Mouse (Mus musculus): ENCODE measurements around the gene Iqcf1. TPM values are rescaled to one million over a fixed set of nuclear protein-coding genes. Genes with fewer than 3 reads are reported as not detected.

Gene Iqcf1
- polyA plus RNA-seq, 1 experiment from 2014 or later = not detected

DNA sequence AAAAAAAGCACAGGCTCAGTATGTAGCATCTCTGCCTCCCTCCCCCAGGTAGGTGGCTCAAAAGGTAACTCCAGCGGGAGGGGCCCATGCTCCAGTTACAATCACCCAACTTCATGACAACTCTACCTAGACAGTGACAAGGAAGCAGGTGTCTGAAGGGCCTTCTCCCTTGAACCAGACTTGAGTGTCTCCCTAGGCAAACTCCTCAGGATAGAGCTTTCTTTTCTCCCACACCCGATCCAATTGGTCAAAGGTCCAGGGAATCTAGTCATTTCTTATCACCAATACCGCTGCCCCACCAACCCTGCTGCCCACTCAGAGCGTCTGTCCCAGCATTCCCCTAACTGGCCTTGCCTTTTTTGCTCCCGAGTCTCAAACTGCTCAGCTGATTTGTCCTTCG is 33.0 kb upstream of the Iqcf1 start:
- H3K27me3 ChIP-seq = 0 out of 2 replicates have a peak, but pooled peaks cover 6% of the 10 kb centered on the region
- 88% methylated on average over 6 of the region's 6 CpGs for WGBS
- H3K27ac ChIP-seq (replicated peaks) = no peak overlapping the region
- H3K9me3 ChIP-seq = no peaks in the 10 kb centered on the region
- no peak overlapping the region for H3K4me2 ChIP-seq
- H3K36me3 ChIP-seq = peaks cover 25% of the 10 kb centered on the region
- no peak for ATAC-seq (ENCODE audit: low read depth)
- H3K4me1 ChIP-seq (replicated peaks) = peaks cover 30% of the 10 kb centered on the region
- no peak overlapping the region for H3K9ac ChIP-seq
- no peak overlapping the region for H3K4me3 ChIP-seq

DNA sequence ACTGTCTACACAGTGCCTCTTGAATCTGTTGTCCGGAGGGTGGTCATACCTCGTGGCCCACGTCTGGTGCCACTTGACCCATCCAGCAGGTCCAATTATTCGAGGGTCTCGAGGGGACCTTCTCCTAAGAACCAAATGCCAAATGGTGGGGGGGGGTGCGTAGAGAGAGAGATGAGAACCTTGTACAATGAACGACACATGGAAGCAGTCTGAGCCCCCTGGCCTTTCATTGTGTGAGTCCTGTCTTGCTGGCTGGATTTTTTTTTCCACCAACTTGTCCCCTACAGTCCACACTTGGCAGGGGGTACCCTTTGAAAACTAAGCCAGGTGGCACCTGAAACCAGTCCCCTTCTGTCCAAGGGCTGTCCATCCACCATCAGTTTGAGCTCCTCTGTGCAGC is 32.0 kb upstream of the Iqcf1 start:
- no peak overlapping the region for H3K4me2 ChIP-seq
- no peak for ATAC-seq (ENCODE audit: low read depth)

DNA sequence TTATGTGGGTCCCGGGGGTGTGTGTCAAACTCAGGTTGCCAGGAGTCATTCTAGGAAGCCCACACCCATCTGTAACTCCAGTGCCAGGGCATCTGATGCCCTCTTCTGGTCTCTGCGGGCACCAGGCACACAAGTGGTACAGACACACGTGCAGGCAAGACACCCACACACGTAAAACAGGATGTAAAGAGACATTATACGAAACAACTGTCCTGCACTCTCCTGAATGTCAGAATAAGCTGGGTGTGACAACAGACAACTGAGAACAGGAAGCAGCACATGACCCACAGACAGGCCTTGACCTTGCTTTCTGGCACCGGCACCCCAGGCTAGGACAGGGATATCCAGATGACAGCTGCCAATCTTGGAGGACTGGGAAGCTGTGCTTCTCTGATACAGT is 30.4 kb upstream of the Iqcf1 start:
- no peak for ATAC-seq (ENCODE audit: low read depth)
- no peak overlapping the region for H3K4me3 ChIP-seq
- H3K36me3 ChIP-seq = 0 out of 2 replicates have a peak, but pooled peaks cover 2% of the 10 kb centered on the region
- peaks cover 31% of the 10 kb centered on the region for H3K4me1 ChIP-seq (replicated peaks)
- H3K9me3 ChIP-seq = no peaks in the 10 kb centered on the region
- H3K4me2 ChIP-seq = no peak overlapping the region
- no peak overlapping the region for H3K27ac ChIP-seq (replicated peaks)
- no peaks in the 10 kb centered on the region for H3K27me3 ChIP-seq
- 74% methylated on average over 6 of the region's 6 CpGs for WGBS
- H3K9ac ChIP-seq = no peak overlapping the region

More for the DNA sequence above, 32.0 kb upstream of the Iqcf1 start:
- 84% methylated on average over 7 of the region's 7 CpGs for WGBS
- Histone ChIP-seq H3K27me3 (0 out of 2 replicates have a peak, but pooled peaks cover 6% of the 10 kb centered on the region), H3K27ac (replicated peaks) (no peak overlapping the region), H3K36me3 (peaks cover 15% of the 10 kb centered on the region), H3K4me1 (replicated peaks) (peaks cover 35% of the 10 kb centered on the region), H3K4me3 (no peak overlapping the region), H3K9me3 (no peaks in the 10 kb centered on the region), H3K9ac (no peak overlapping the region)

DNA sequence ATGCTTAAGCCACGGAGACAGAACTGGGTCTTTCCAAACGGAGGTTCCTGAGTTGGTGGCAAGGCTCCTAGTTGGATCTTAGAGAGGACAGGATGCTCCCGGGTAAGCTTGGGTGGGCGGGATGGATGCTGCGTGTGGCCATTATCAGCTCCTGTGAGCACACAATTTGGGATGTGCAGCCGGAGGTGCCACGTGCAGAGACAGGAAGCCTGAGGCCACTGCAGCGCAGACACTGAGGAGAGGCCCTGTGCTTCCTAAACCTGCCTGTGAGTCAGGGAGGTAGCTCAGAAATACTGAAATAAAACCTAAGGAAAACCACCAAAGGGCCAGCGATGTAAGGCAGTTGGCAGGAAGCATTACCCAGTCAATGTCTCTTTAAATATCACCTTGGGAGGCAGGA is 30.0 kb upstream of the Iqcf1 start:
- Histone ChIP-seq H3K4me3 (no peak overlapping the region), H3K4me2 (no peak overlapping the region), H3K9ac (no peak overlapping the region), H3K36me3 (no peaks in the 10 kb centered on the region), H3K27me3 (no peaks in the 10 kb centered on the region), H3K9me3 (no peaks in the 10 kb centered on the region), H3K4me1 (replicated peaks) (peaks cover 31% of the 10 kb centered on the region), H3K27ac (replicated peaks) (no peak overlapping the region)
- no peak for ATAC-seq (ENCODE audit: low read depth)
- 71% methylated on average over 9 of the region's 9 CpGs for WGBS

DNA sequence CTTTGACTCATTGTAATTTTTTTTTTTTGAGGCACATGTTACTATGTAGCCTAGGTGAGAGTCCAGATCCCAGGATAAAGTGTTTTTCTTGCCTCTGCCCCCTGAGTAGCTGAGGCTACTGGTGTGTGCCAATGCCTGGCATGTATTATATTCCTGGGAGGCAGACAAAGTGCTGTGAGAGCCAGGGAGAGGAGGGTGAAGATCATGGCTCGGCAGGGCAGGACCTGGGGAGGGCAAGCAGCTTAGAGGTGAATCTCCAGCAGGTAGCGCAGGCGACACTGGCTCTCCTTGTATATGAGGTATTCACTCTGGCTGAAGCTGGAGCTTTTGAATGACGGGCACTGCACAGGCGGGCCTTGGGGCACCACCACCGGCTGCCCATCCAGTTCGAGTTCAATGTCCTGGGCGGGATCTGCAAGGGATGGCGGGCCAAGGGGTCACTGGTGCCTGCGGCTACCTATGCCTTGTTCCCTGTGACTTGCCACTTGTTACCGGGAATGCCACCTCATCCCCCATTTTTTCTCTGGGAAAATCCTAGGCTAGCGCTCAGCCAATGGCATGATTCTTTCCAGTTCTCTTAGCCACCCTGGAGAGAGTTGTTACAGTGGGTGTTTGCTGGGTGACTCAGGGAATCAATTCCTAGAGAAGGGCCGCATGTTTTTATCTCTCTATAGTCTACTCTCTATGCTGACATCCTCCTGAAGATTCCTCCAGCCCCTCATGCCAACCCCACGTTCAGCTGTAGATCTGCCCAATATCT is 28.6 kb upstream of the Iqcf1 start:
- peaks cover 22% of the 10 kb centered on the region for H3K4me1 ChIP-seq (replicated peaks)
- H3K27me3 ChIP-seq = no peaks in the 10 kb centered on the region
- 72% methylated on average over 14 of the region's 14 CpGs for WGBS
- H3K9me3 ChIP-seq = no peaks in the 10 kb centered on the region
- H3K4me2 ChIP-seq = no peak overlapping the region
- H3K27ac ChIP-seq (replicated peaks) = no peak overlapping the region
- H3K36me3 ChIP-seq = no peaks in the 10 kb centered on the region
- 0 out of 2 replicates have a peak overlapping the region, but pooled peaks have one; percentile 17 for H3K9ac ChIP-seq
- no peak for ATAC-seq (ENCODE audit: low read depth)
- H3K4me3 ChIP-seq = no peak overlapping the region

DNA sequence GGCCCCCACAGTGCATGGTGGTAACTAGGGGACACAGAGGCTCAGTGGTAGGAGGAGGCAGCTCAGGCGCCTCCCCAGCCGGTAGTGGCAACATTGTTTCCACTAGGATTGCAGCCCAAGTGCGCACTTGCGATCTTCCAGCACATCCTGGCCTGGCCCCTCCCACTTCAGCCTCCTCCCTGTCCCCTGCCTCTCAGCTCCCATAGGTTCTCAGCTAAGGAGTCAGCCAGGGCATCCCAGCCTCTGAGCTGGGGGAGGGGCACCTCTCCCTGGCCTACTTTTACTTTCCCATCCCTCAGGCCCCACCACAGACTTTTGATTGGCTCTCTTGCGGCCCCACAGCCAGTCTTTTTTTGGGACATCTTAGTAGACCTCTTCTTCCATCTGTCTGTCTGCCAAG is 27.9 kb upstream of the Iqcf1 start:
- ATAC-seq (ENCODE audit: low read depth) = no peak
- Histone ChIP-seq H3K4me3 (no peak overlapping the region), H3K4me1 (replicated peaks) (peaks cover 28% of the 10 kb centered on the region), H3K9me3 (no peaks in the 10 kb centered on the region), H3K27me3 (no peaks in the 10 kb centered on the region), H3K9ac (no peak overlapping the region), H3K4me2 (no peak overlapping the region), H3K27ac (replicated peaks) (no peak overlapping the region), H3K36me3 (no peaks in the 10 kb centered on the region)
- 12% methylated on average over 5 of the region's 5 CpGs for WGBS

DNA sequence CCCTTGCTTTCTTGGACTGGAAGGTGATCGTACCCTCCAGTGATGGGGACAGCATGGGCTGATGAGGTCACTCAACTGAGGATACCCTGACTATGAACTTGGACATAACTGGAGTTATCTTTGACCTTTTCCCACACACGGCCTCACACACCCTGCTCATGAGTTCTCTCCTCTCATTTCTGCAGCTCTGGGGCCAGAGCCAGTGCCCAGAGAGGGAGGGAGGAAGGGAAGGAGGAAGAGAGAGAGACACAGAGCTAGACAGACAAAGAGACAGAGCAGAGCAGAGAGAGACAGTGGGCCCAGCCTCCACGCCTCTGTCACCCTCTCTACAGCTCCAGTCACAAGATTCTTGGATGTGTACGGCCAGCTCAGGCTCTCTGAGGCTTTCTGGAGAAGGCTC is 27.4 kb upstream of the Iqcf1 start:
- no peak for ATAC-seq (ENCODE audit: low read depth)
- Histone ChIP-seq H3K36me3 (no peaks in the 10 kb centered on the region), H3K27me3 (no peaks in the 10 kb centered on the region), H3K4me3 (no peak overlapping the region), H3K9ac (no peak overlapping the region), H3K4me1 (replicated peaks) (peaks cover 28% of the 10 kb centered on the region), H3K9me3 (no peaks in the 10 kb centered on the region), H3K4me2 (no peak overlapping the region), H3K27ac (replicated peaks) (no peak overlapping the region)
- WGBS = 69% methylated on average over 4 of the region's 4 CpGs

DNA sequence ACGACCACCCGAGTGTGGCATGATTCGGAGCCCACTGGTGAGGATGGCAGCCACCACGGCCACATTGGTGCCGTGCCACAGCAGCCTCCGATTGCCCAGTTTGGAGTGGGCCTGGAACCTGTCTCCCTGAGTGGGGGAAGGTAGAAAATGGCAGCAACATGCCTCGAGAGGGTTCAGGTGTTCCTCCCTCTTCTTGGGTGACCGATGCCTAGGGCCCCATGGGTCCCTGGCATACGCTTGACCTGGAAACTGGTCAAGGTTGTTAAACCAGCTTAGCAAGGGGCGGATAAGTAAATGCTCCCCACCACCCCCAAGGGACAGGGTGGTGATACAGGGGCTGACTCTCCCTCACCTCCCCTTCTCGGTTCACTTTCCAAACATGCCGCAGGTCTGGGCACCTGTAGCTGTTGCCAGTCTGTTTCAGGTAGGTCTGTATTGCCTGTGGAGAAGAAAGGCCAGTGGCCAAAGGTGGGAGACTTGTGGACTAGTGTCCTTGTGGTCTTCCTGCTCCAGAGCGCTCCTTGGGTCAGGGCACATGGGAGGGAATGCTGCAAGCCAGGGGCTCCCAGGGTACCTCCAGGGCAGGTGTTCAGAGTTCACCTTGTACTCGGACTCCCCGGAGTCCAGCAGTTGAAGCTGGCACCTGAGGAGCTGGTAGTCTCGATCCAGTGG is 26.6 kb upstream of the Iqcf1 start:
- 93% methylated on average over 16 of the region's 16 CpGs for WGBS
- Histone ChIP-seq H3K36me3 (no peaks in the 10 kb centered on the region), H3K9ac (no peak overlapping the region), H3K9me3 (no peaks in the 10 kb centered on the region), H3K4me1 (replicated peaks) (peaks cover 37% of the 10 kb centered on the region), H3K27me3 (no peaks in the 10 kb centered on the region), H3K4me3 (no peak overlapping the region), H3K4me2 (no peak overlapping the region), H3K27ac (replicated peaks) (no peak overlapping the region)
- ATAC-seq (ENCODE audit: low read depth) = no peak

DNA sequence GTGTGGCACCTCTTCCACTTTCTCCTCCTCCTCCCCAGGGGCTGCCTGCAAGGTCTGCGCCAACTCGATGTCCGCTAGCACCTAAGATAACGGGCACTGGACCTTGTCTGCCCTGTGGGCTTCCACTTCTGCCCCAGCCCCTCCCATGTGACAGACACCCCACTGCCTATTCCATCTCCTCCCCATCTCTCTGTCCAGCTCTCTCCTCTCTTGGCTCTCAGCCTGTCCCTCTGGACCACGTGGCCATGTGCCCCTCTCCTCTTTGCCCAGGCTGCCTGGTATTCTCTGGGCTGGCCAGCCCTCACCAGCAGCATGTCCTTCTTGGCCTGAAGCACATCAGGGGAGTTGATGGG is 26.0 kb upstream of the Iqcf1 start:
- Histone ChIP-seq H3K4me1 (replicated peaks) (peaks cover 42% of the 10 kb centered on the region), H3K27me3 (no peaks in the 10 kb centered on the region), H3K4me2 (no peak overlapping the region), H3K36me3 (no peaks in the 10 kb centered on the region), H3K9me3 (no peaks in the 10 kb centered on the region), H3K9ac (no peak overlapping the region), H3K4me3 (no peak overlapping the region), H3K27ac (replicated peaks) (no peak overlapping the region)
- no peak for ATAC-seq (ENCODE audit: low read depth)
- 78% methylated on average over 5 of the region's 5 CpGs for WGBS

DNA sequence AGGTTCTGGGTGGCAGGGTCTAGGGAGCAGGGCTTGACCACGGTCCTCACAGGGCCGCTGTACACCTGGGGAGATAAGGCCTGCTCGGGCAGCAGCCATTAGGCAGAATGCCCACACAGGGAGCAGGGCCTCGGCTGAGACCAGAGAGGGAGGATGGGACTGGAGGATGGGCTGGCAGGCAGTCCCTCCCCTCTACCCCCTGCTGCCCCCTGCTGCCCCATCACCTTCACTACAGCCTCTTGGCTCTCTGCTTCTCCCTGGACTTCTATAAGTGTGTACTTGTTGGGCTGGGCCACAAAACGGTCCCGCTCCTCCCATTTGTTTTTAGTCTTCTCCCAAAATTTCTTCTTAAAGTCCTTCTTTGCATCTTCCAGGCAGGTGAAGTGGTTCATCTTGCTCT is 25.3 kb upstream of the Iqcf1 start:
- Histone ChIP-seq H3K9ac (peak overlapping the region; percentile 49; the same call in 1 of the 2 replicates), H3K4me2 (0 out of 2 replicates have a peak overlapping the region, but pooled peaks have one; percentile 13), H3K36me3 (peaks cover 2% of the 10 kb centered on the region; the same call in 1 of the 2 replicates), H3K4me3 (no peak overlapping the region), H3K27me3 (no peaks in the 10 kb centered on the region), H3K27ac (replicated peaks) (no peak overlapping the region), H3K4me1 (replicated peaks) (peaks cover 46% of the 10 kb centered on the region), H3K9me3 (no peaks in the 10 kb centered on the region)
- WGBS = 8% methylated on average over 6 of the region's 6 CpGs
- no peak for ATAC-seq (ENCODE audit: low read depth)

DNA sequence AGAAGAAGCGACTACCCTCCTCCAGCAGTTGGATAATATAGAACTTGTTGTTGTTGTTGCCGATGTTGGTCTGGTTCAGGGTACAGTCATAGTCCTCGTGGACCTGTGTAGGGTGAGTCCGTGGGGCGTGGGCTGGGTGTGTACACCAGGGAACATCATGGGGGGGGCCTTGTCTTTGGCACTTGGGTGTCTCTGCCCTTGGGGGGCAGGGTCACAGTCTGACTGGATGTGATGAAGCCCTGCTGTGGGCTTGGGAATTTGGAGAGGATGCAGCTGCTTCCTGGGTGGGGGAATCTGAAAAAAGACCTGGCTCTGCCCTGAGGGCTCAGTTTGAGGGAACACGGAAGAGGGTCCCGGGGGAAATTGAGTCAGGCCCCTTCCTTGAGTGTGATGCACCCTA is 24.7 kb upstream of the Iqcf1 start:
- Histone ChIP-seq H3K27me3 (no peaks in the 10 kb centered on the region), H3K4me1 (replicated peaks) (peaks cover 46% of the 10 kb centered on the region), H3K36me3 (peaks cover 5% of the 10 kb centered on the region; the same call in 1 of the 2 replicates), H3K9me3 (no peaks in the 10 kb centered on the region), H3K9ac (peak overlapping the region; percentile 49; the same call in 1 of the 2 replicates), H3K4me2 (no peak overlapping the region), H3K27ac (replicated peaks) (no peak overlapping the region), H3K4me3 (no peak overlapping the region)
- WGBS = 65% methylated on average over 7 of the region's 7 CpGs
- no peak for ATAC-seq (ENCODE audit: low read depth)

DNA sequence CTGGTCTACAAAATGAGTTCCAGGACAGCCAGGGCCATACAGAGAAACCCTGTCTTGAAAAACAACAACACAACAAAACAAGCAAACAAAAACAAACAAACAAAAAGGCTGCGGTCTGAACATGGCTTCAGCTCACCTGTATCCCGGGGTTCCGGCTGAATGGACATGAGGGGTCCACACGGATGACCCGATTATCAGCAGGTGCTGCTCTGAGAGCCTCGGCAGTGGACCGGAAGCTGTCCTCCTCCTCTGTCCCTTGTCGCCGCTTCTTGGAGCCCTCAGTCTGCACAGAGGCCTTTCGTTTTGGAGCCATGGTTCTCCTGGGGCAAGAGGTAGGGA is 24.1 kb upstream of the Iqcf1 start, which contains the start of gene Rrp9:
Gene Rrp9 (plus strand): TSS at position 301 of the 339 bp plus-strand sequence.
- Histone ChIP-seq H3K4me3 (0 out of 2 replicates have a peak within 1 kb of the TSS, but pooled peaks have one; percentile 0), H3K4me2 (peak within 1 kb of the TSS; percentile 26), H3K27me3 (no peaks in the 10 kb centered on the region), H3K27ac (replicated peaks) (peak within 1 kb of the TSS; percentile 18; the same call in 1 of the 2 replicates), H3K4me1 (replicated peaks) (peaks cover 46% of the 10 kb centered on the region), H3K9me3 (no peaks in the 10 kb centered on the region), H3K36me3 (peaks cover 8% of the 10 kb centered on the region), H3K9ac (peak within 1 kb of the TSS; percentile 49)
- WGBS = 91% methylated on average over 10 of the region's 10 CpGs
- ATAC-seq (ENCODE audit: low read depth) = no peak
